Mouse (Mus musculus) ES-E14 (cell line): ENCODE data around the gene Olfr826. TPM values are rescaled to one million over a fixed set of nuclear protein-coding genes. Genes with fewer than 3 reads are reported as not detected.
"Not testable (repeated sequence)": the region's sequence is repeated elsewhere in the genome, so short reads cannot be mapped to it uniquely, and the experiment has no call there.

Experiments used
- DNase-seq: peaks from one replicate; pipeline ENCODE4 v3.0.0-alpha.2; 2013; ENCODE audit warnings: low read depth, low spot score
- H3K27ac ChIP-seq: 2 replicates; pipeline ENCODE4 v1.5.1; 2012; ENCODE audit warnings: low read depth, mild to moderate bottlenecking, low read length, moderate library complexity, mixed read lengths; ENCODE audit not compliant: poor library complexity, insufficient read depth, severe bottlenecking
- H3K36me3 ChIP-seq: 2 replicates; pipeline ENCODE4 v1.6.1; 2012; ENCODE audit warnings: mild to moderate bottlenecking, low read length, moderate library complexity, mixed read lengths; ENCODE audit not compliant: control insufficient read depth, poor library complexity, insufficient read depth, severe bottlenecking
- H3K4me1 ChIP-seq, 2 experiments: fragments of 150-350 bp in 1 of 2; sonication (generic) in 1 of 2; 2 replicates each; pipeline ENCODE4 v1.6.1; 2012; ENCODE audit warnings: low read length in 2 of 2, mild to moderate bottlenecking in 1 of 2, mixed read lengths in 1 of 2; ENCODE audit not compliant: control insufficient read depth in 2 of 2, insufficient read depth in 2 of 2, poor library complexity in 1 of 2
- H3K4me3 ChIP-seq, 2 experiments: fragments of 150-350 bp in 1 of 2; sonication (generic) in 1 of 2; 2 replicates each; pipeline ENCODE4 v1.5.1; 2012; ENCODE audit warnings: low read length in 2 of 2, low read depth in 1 of 2, mild to moderate bottlenecking in 1 of 2, mixed read lengths in 1 of 2; ENCODE audit not compliant: insufficient read depth in 1 of 2, poor library complexity in 1 of 2, severe bottlenecking in 1 of 2
- H3K9ac ChIP-seq: 2 replicates; pipeline ENCODE4 v1.6.1; 2012; ENCODE audit warnings: low read depth, mild to moderate bottlenecking, low read length, mixed read lengths; ENCODE audit not compliant: poor library complexity, insufficient read depth, severe bottlenecking
- H3K9me3 ChIP-seq: fragments of 150-350 bp; sonication (generic); 2 replicates; pipeline ENCODE4 v1.6.1; 2012; ENCODE audit warnings: low read depth, mild to moderate bottlenecking, low read length; ENCODE audit not compliant: control insufficient read depth, insufficient read depth
- CHD2 ChIP-seq: IDR thresholded peaks from 2 replicates; pipeline ENCODE4 v1.6.1; 2014; ENCODE audit warnings: mild to moderate bottlenecking, low read depth, low read length, inconsistent platforms
- HCFC1 ChIP-seq: IDR thresholded peaks from 2 replicates; pipeline ENCODE4 v1.6.1; 2012; ENCODE audit warnings: low read length, inconsistent platforms, borderline replicate concordance; ENCODE audit not compliant: insufficient read depth
- MAFK ChIP-seq: IDR thresholded peaks from 2 replicates; pipeline ENCODE4 v1.6.1; 2014; ENCODE audit warnings: mild to moderate bottlenecking, low read depth, low read length, inconsistent platforms; ENCODE audit not compliant: insufficient read depth
- ZC3H11A ChIP-seq: IDR thresholded peaks from 2 replicates; pipeline ENCODE4 v1.6.1; 2012; ENCODE audit warnings: low read depth, mild to moderate bottlenecking, inconsistent platforms, low read length, borderline replicate concordance
- ZNF384 ChIP-seq: IDR thresholded peaks from 2 replicates; pipeline ENCODE4 v1.6.1; 2012; ENCODE audit warnings: low read depth, low read length, inconsistent platforms
- in situ Hi-C, 2 experiments: fragments of 600-800 bp; cut with MboI; formaldehyde crosslinking; loops; one replicate each; pipeline ENCODE4 v1.15.1; 2025; ENCODE audit warnings: low sequenced_read_pairs in 2 of 2, inconsistent platforms in 1 of 2; ENCODE audit not compliant: unreplicated experiment in 2 of 2
- total RNA-seq: library from RNA; depleted of rRNA; stranded (reverse); fragments of 300-350 nt; gene quantifications from 2 replicates; pipeline ENCODE4 v1.2.3, GENCODE M21; 2012; rRNA removed

Gene Olfr826
- total RNA-seq, 1 experiment = not detected

DNA sequence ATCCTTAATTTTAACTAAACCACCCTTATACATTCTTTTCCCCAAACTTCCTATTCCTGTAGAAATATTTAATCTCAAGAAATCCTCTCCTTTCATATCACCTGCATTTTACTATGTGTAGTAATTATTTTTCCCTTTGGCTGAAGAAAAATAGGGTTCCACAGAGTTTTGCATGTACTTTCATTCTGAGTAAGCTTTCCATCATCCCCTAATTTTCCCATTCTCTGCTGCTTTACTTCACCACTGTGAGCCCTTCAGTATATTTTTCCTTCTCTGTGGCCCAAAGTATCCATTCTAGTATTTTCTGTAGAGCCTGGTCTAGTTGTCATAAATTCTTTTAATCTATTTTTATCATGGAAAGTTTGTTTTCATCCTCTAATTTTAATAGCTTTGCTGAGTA lies 49.2 kb downstream of the Olfr826 start:
- Histone ChIP-seq H3K4me1 (no peaks in the 10 kb centered on the region), H3K9me3 (no peaks in the 10 kb centered on the region), H3K4me3 (no peak overlapping the region), H3K27ac (no peak overlapping the region), H3K36me3 (no peaks in the 10 kb centered on the region), H3K9ac (no peak overlapping the region)
- no peak for TF ChIP-seq CHD2
- no peak for TF ChIP-seq MAFK
- no peak for TF ChIP-seq ZC3H11A
- TF ChIP-seq ZNF384 = no peak
- no peak for TF ChIP-seq HCFC1
- in situ Hi-C loops = no loop called here
- no peak for DNase-seq

- H3K9me3 ChIP-seq, H3K4me3 ChIP-seq, H3K4me1 ChIP-seq, H3K9ac ChIP-seq, H3K27ac ChIP-seq, H3K36me3 ChIP-seq, in situ Hi-C loops, DNase-seq: not testable (repeated sequence)
Observed at GRCm38 (mm10) chr10:130129900-130130299, 54.1 kb downstream of the Olfr826 start, which contains the start of gene Olfr824. TSS of gene Olfr824 (minus strand) at chr10:130130000.

Other genes starting within 250 kb of the Olfr826 start
- not detected in 2 replicates for gene Olfr818, start 235.1 kb downstream of the Olfr826 start, total RNA-seq
- gene Olfr819, start 216.9 kb downstream of the Olfr826 start, total RNA-seq = not detected in 2 replicates
- gene Olfr247, start 208.0 kb downstream of the Olfr826 start, total RNA-seq = not detected in 2 replicates
- gene Gm10310, start 199.1 kb downstream of the Olfr826 start, total RNA-seq = not detected in 2 replicates
- not detected in 2 replicates for gene Olfr820, start 171.6 kb downstream of the Olfr826 start, total RNA-seq
- not detected in 2 replicates for gene Olfr821, start 153.8 kb downstream of the Olfr826 start, total RNA-seq
- not detected in 2 replicates for gene Olfr822, start 113.0 kb downstream of the Olfr826 start, total RNA-seq
- gene Olfr823, start 68.8 kb downstream of the Olfr826 start, total RNA-seq = not detected in 2 replicates
- gene Olfr824, start 54.2 kb downstream of the Olfr826 start, total RNA-seq = not detected in 2 replicates
- gene Olfr825, start 17.4 kb downstream of the Olfr826 start, total RNA-seq = not detected in 2 replicates
- gene Olfr827, start 30.2 kb upstream of the Olfr826 start, total RNA-seq = not detected in 2 replicates
- not detected in 2 replicates for gene Neurod4, start 96.1 kb upstream of the Olfr826 start, total RNA-seq
- 0.45 TPM in 1 of 2 replicates, not detected in the other for gene Tespa1, start 138.7 kb upstream of the Olfr826 start, total RNA-seq
- gene Vmn2r84, start 210.1 kb upstream of the Olfr826 start, total RNA-seq = 0.04 TPM in 1 of 2 replicates, not detected in the other
- not detected in 2 replicates for gene Vmn2r85, start 245.5 kb upstream of the Olfr826 start, total RNA-seq